Mouse (Mus musculus) c-Kit-positive CD71-negative TER-119-negative erythroid progenitor cells, embryonic 14.5 days (primary cell): ENCODE results near the gene Tcp10a.
"Not testable (repeated sequence)": the region's sequence is repeated elsewhere in the genome, so short reads cannot be mapped to it uniquely, and the experiment has no call there.

Source experiments
- DNase-seq: peaks from one replicate; pipeline ENCODE4 v3.0.0-alpha.2; 2013; ENCODE audit warnings: low read depth

The Tcp10a gene

GRCm38 (mm10) chr17:7369401-7369800, 45.0 kb downstream of the Tcp10a start:
- not testable (repeated sequence) for DNase-seq

- DNase-seq: not testable (repeated sequence)
These were observed 47.4 kb downstream of the Tcp10a start, which contains the start of gene Gm49630 for GRCm38 (mm10) chr17:7371879-7372278. TSS of gene Gm49630 (minus strand) at chr17:7371979.

- not testable (repeated sequence) for DNase-seq
These were observed 52.7 kb downstream of the Tcp10a start for GRCm38 (mm10) chr17:7376951-7377700.

- DNase-seq: not testable (repeated sequence)
These were observed 53.5 kb downstream of the Tcp10a start for GRCm38 (mm10) chr17:7377907-7378306.

GRCm38 (mm10) chr17:7382711-7383110, 58.3 kb downstream of the Tcp10a start:
- not testable (repeated sequence) for DNase-seq

- DNase-seq: not testable (repeated sequence)
These were observed 59.0 kb downstream of the Tcp10a start for GRCm38 (mm10) chr17:7383167-7384143.

GRCm38 (mm10) chr17:7385364-7385763, 60.9 kb downstream of the Tcp10a start, which contains the start of gene Unc93a2:
TSS of gene Unc93a2 (minus strand) at chr17:7385464.
- not testable (repeated sequence) for DNase-seq

GRCm38 (mm10) chr17:7386016-7386415, 61.6 kb downstream of the Tcp10a start:
- not testable (repeated sequence) for DNase-seq

- DNase-seq: not testable (repeated sequence)
These were observed 64.0 kb downstream of the Tcp10a start for GRCm38 (mm10) chr17:7388341-7388957.

GRCm38 (mm10) chr17:7388958-7389356, 64.5 kb downstream of the Tcp10a start:
- DNase-seq: not testable (repeated sequence)

GRCm38 (mm10) chr17:7389898-7390297, 65.5 kb downstream of the Tcp10a start:
- not testable (repeated sequence) for DNase-seq

- not testable (repeated sequence) for DNase-seq
These were observed 70.7 kb downstream of the Tcp10a start for GRCm38 (mm10) chr17:7395116-7395515.
